Mouse (Mus musculus) liver, embryonic 14.5 days (tissue): ENCODE results near the gene Cryab. TPM values are rescaled to one million over a fixed set of nuclear protein-coding genes. Genes with fewer than 3 reads are reported as not detected.

Experiments
- ATAC-seq: fragments of 200-750 bp; cut with Nextera tagmentation; 2 replicates; pipeline ENCODE4 v1.8.0; 2017; ENCODE audit warnings: moderate number of reproducible peaks, mild to moderate bottlenecking, moderate library complexity; ENCODE audit not compliant: insufficient read depth
- DNase-seq, 3 experiments: peaks; one replicate each; pipeline ENCODE4 v3.0.0-alpha.2; 2012 to 2013; ENCODE audit warnings: low read depth in 3 of 3, low spot score in 3 of 3
- H3K27ac ChIP-seq: fragments of 300-500 bp; sonication (generic); 2 replicates; pipeline ENCODE4 v1.5.1; 2014; ENCODE audit warnings: moderate library complexity, mild to moderate bottlenecking, control low read depth, inconsistent platforms
- H3K27me3 ChIP-seq: fragments of 300-500 bp; sonication (generic); 2 replicates; pipeline ENCODE4 v1.6.1; 2014; ENCODE audit warnings: mild to moderate bottlenecking, low read length, moderate library complexity; ENCODE audit not compliant: control insufficient read depth, insufficient read depth
- H3K36me3 ChIP-seq: fragments of 300-500 bp; sonication (generic); replicated peaks from 2 replicates; pipeline ENCODE4 v1.6.1; 2014; ENCODE audit warnings: low read depth; ENCODE audit not compliant: control insufficient read depth, insufficient read depth
- H3K4me1 ChIP-seq, 2 experiments: fragments of 200-500 bp in 1 of 2; fragments of 300-500 bp in 1 of 2; sonication (generic) in 1 of 2; replicated peaks; 2 replicates each; pipeline ENCODE4 v1.6.1; 2012 to 2014; ENCODE audit warnings: antibody characterized with exemption in 1 of 2, inconsistent platforms in 1 of 2, low read length in 1 of 2; ENCODE audit not compliant: control insufficient read depth in 2 of 2, insufficient read depth in 2 of 2
- H3K4me2 ChIP-seq: fragments of 300-500 bp; sonication (generic); 2 replicates; pipeline ENCODE4 v1.6.1; 2014; ENCODE audit warnings: low read depth, mild to moderate bottlenecking, control low read depth, moderate library complexity
- H3K4me3 ChIP-seq, 2 experiments: fragments of 200-500 bp in 1 of 2; fragments of 300-500 bp in 1 of 2; sonication (generic) in 1 of 2; 2 replicates each; pipeline ENCODE4 v1.5.1; 2012 to 2014; ENCODE audit warnings: low read depth in 2 of 2, low read length in 2 of 2, mild to moderate bottlenecking in 2 of 2, control low read depth in 1 of 2, inconsistent platforms in 1 of 2, moderate library complexity in 1 of 2; ENCODE audit not compliant: insufficient read depth in 1 of 2
- H3K9ac ChIP-seq: fragments of 300-500 bp; sonication (generic); replicated peaks from 2 replicates; pipeline ENCODE4 v1.6.1; 2014; ENCODE audit warnings: mild to moderate bottlenecking, control low read depth, moderate library complexity
- H3K9me3 ChIP-seq: fragments of 300-500 bp; sonication (generic); 2 replicates; pipeline ENCODE4 v1.6.1; 2016; ENCODE audit warnings: low read length, mixed read lengths; ENCODE audit not compliant: control insufficient read depth
- CTCF ChIP-seq: IDR thresholded peaks from 2 replicates; pipeline ENCODE4 v1.5.1; 2016; ENCODE audit warnings: antibody characterized with exemption, low read depth, control low read depth
- EP300 ChIP-seq: IDR thresholded peaks from 2 replicates; pipeline ENCODE4 v1.6.1; 2016; ENCODE audit warnings: antibody characterized with exemption, low read depth
- WGBS: fragments of 180-500 bp; shearing (Covaris S2); extraction: QIAGEN DNeasy Blood & Tissue Kit; methylation state at CpG from one replicate; pipeline ENCODE4 v1.1.7; 2014; ENCODE audit not compliant: insufficient replicate concordance; 5-methylcytosine and 5-hydroxymethylcytosine counted together
- polyA plus RNA-seq, 2 experiments: library from polyadenylated mRNA; depleted of rRNA in 1 of 2; stranded (reverse) in 1 of 2; unstranded in 1 of 2; fragments of >200 nt; fragmentation: Nextera tagmentation in 1 of 2; extraction: Ambion mirVana in 1 of 2; gene quantifications; 2 replicates each; pipeline versions ENCODE4 v1.2.1 to v1.2.3; 2012 to 2014

Cryab gene
- polyA plus RNA-seq, 2 experiments, result 2.7 to 4.5 TPM

DNA sequence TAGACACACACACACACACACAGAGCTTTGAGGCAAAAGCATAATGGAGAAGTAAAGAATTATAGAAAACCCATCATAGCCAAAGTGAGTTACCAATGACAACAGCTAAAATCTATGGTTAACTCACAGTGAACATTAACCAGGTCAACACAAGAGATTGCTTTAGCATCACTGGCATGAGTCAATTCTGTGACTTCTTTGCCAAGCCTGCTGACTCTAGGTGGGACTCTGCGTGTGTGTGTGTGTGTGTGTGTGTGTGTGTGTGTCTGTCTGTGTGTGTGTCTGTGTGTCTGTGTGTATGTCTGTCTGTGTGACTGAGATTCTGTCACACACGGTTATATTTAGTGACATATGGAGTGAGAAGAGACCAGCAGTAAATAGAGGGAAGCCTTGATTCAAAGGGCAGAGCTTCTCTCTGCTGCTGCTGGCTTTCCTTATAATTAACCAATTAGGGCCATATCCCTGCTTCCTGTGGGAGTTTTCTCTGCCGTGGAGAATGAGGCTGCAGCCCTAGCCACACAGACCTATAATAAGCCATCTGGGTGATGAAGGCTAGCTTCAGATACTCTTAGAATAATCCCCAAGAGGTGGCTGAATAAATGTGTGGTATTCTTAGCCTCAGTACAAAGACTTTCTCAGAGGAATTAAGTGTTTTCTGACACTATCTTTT is 26.3 kb upstream of the Cryab start:
- Histone ChIP-seq H3K4me1 (no peaks in the 10 kb centered on the region), H3K4me3 (no peak overlapping the region), H3K27ac (no peak overlapping the region), H3K9ac (no peak overlapping the region), H3K27me3 (peaks cover 10% of the 10 kb centered on the region), H3K36me3 (no peaks in the 10 kb centered on the region), H3K9me3 (no peaks in the 10 kb centered on the region), H3K4me2 (no peak overlapping the region)
- ATAC-seq, result no peak
- no peak for TF ChIP-seq CTCF
- TF ChIP-seq EP300, result no peak
- 33% methylated on average over 3 of the region's 3 CpGs for WGBS
- DNase-seq, result no peak

GRCm38 (mm10) chr9:50725921-50726590 is 25.1 kb upstream of the Cryab start:
- TF ChIP-seq CTCF (no peak), EP300 (no peak)
- WGBS, result 59% methylated on average over 8 of the region's 8 CpGs
- peaks cover 10% of the 10 kb centered on the region for H3K27me3 ChIP-seq

DNA sequence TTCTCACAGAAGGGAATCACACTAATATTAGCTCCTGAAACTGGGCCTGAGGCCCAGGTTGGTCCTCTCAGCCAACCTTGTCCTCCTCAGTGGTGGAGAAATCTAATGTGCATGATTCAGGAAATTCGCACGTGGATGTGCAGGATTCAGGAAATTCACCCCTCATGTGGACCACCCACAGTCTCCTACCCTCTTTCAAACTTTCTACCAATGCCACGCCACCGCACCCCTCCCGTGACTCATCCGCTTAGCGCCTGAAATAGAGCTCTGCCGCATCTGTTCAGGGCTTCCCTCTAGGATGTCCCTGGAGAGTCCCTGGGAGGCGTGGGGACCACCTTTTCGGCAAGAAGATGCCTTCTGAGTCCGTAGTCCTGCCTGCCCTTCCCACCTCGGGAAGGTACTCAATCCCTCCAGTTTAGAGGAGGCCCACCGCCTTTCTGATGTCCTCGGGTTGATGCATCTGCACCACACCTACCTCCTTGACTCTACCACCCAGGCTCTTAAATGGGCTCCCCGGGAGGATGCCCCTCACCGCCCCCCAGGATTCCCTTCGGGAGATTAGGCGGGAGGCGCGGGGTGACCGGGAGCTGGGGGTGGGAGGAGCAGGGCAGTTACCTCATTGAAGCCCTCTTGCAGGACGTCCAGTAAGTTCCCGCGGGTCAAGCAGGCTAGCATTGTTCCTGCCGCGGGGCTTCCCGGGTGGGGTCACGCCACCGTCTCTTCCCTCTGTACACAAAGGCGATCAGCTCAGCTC is 23.8 kb upstream of the Cryab start:
- WGBS, result 13% methylated on average over 30 of the region's 30 CpGs
- H3K27me3 ChIP-seq, result peaks cover 10% of the 10 kb centered on the region
- no peak for DNase-seq

More at GRCm38 (mm10) chr9:50725921-50726590, 25.1 kb upstream of the Cryab start:
- Histone ChIP-seq H3K4me3 (no peak overlapping the region), H3K9me3 (no peaks in the 10 kb centered on the region), H3K4me2 (no peak overlapping the region), H3K9ac (no peak overlapping the region), H3K36me3 (no peaks in the 10 kb centered on the region), H3K4me1 (no peaks in the 10 kb centered on the region), H3K27ac (no peak overlapping the region)
- DNase-seq (no peak), ATAC-seq (no peak)

GRCm38 (mm10) chr9:50727925-50728651 is 23.0 kb upstream of the Cryab start:
- no peaks in the 10 kb centered on the region for H3K9me3 ChIP-seq
- 1% methylated on average over 45 of the region's 45 CpGs for WGBS
- H3K4me3 ChIP-seq, result peak overlapping the region; percentile 31 to 48
- H3K4me2 ChIP-seq, result peak overlapping the region; percentile 62
- H3K36me3 ChIP-seq, result no peaks in the 10 kb centered on the region
- H3K27me3 ChIP-seq, result peaks cover 10% of the 10 kb centered on the region
- no peak for DNase-seq
- H3K4me1 ChIP-seq, result no peaks in the 10 kb centered on the region
- no peak overlapping the region for H3K27ac ChIP-seq
- no peak overlapping the region for H3K9ac ChIP-seq
- TF ChIP-seq CTCF (no peak), EP300 (no peak)
- peak; percentile 35; the same call in 1 of the 2 replicates for ATAC-seq

More for the DNA sequence above, 23.8 kb upstream of the Cryab start:
- no peak overlapping the region for H3K27ac ChIP-seq
- no peaks in the 10 kb centered on the region for H3K4me1 ChIP-seq
- peak overlapping the region; percentile 31 to 48 for H3K4me3 ChIP-seq
- H3K9me3 ChIP-seq, result no peaks in the 10 kb centered on the region
- no peak for ATAC-seq
- H3K36me3 ChIP-seq, result no peaks in the 10 kb centered on the region
- TF ChIP-seq EP300 (no peak), CTCF (no peak)
- no peak overlapping the region for H3K9ac ChIP-seq
- peak overlapping the region; percentile 62 for H3K4me2 ChIP-seq
